Mouse (Mus musculus) cortical plate, adult 2 months (tissue): Measurements from ENCODE around the gene Samd4b. TPM values are rescaled to one million over a fixed set of nuclear protein-coding genes. Genes with fewer than 3 reads are reported as not detected.

Source experiments
- H3K27ac ChIP-seq: fragments of 200-500 bp; 2 replicates; pipeline ENCODE4 v1.5.1; 2012; ENCODE audit warnings: low read length, control low read depth, inconsistent platforms; ENCODE audit not compliant: insufficient read depth
- H3K4me1 ChIP-seq: fragments of 200-500 bp; 2 replicates; pipeline ENCODE4 v1.6.1; 2011; ENCODE audit warnings: low read length; ENCODE audit not compliant: control insufficient read depth, insufficient read depth
- H3K4me3 ChIP-seq: fragments of 200-500 bp; 2 replicates; pipeline ENCODE4 v1.5.1; 2011; ENCODE audit warnings: mild to moderate bottlenecking, low read length, control low read depth; ENCODE audit not compliant: insufficient read depth
- CTCF ChIP-seq: fragments of 200-500 bp; IDR thresholded peaks from 2 replicates; pipeline ENCODE4 v1.5.1; 2011; ENCODE audit warnings: mild to moderate bottlenecking, control low read depth, low read length; ENCODE audit not compliant: insufficient read depth; ENCODE audit errors: extremely low read depth
- POLR2A ChIP-seq: fragments of 200-500 bp; IDR thresholded peaks from 2 replicates; pipeline ENCODE4 v1.6.1; 2011; ENCODE audit warnings: mild to moderate bottlenecking, low read length, control low read depth; ENCODE audit not compliant: insufficient read depth; ENCODE audit errors: extremely low read depth
- polyA plus RNA-seq: library from polyadenylated mRNA; depleted of rRNA; stranded (reverse); fragments of >200 nt; gene quantifications from 2 replicates; pipeline ENCODE4 v1.2.3, GENCODE M21; 2012

Gene Samd4b
- polyA plus RNA-seq, 1 experiment: 63.8 TPM

GRCm38 (mm10) chr7:28581721-28582120, 16.2 kb downstream of the Samd4b start:
- H3K27ac ChIP-seq: no peak overlapping the region
- H3K4me3 ChIP-seq: no peak overlapping the region
- H3K4me1 ChIP-seq: 0 out of 2 replicates have a peak, but pooled peaks cover 1% of the 10 kb centered on the region
- TF ChIP-seq POLR2A (no peak), CTCF (no peak)

- no peak overlapping the region for H3K27ac ChIP-seq
- TF ChIP-seq POLR2A: no peak
- no peak for TF ChIP-seq CTCF
- H3K4me3 ChIP-seq: no peak overlapping the region
- peaks cover 3% of the 10 kb centered on the region; the same call in 1 of the 2 replicates for H3K4me1 ChIP-seq
These were observed 18.1 kb downstream of the Samd4b start for GRCm38 (mm10) chr7:28579826-28580225.

GRCm38 (mm10) chr7:28578543-28579053, 19.3 kb downstream of the Samd4b start:
- Histone ChIP-seq H3K4me1 (peaks cover 3% of the 10 kb centered on the region; the same call in 1 of the 2 replicates), H3K27ac (no peak overlapping the region), H3K4me3 (no peak overlapping the region)
- TF ChIP-seq POLR2A (no peak), CTCF (no peak)

GRCm38 (mm10) chr7:28577826-28578542, 20.0 kb downstream of the Samd4b start:
- no peak for TF ChIP-seq CTCF
- TF ChIP-seq POLR2A: no peak
- no peak overlapping the region for H3K27ac ChIP-seq
- H3K4me1 ChIP-seq: peaks cover 3% of the 10 kb centered on the region; the same call in 1 of the 2 replicates
- H3K4me3 ChIP-seq: no peak overlapping the region

- TF ChIP-seq CTCF: no peak
- Histone ChIP-seq H3K4me1 (peaks cover 3% of the 10 kb centered on the region; the same call in 1 of the 2 replicates), H3K4me3 (no peak overlapping the region), H3K27ac (no peak overlapping the region)
These were observed 21.6 kb downstream of the Samd4b start for GRCm38 (mm10) chr7:28576271-28576914.

GRCm38 (mm10) chr7:28575597-28575996, 22.3 kb downstream of the Samd4b start:
- TF ChIP-seq POLR2A (no peak), CTCF (no peak)
- Histone ChIP-seq H3K27ac (no peak overlapping the region), H3K4me3 (no peak overlapping the region), H3K4me1 (peaks cover 5% of the 10 kb centered on the region; the same call in 1 of the 2 replicates)

GRCm38 (mm10) chr7:28573236-28573635, 24.7 kb downstream of the Samd4b start:
- H3K4me3 ChIP-seq: no peak overlapping the region
- peaks cover 5% of the 10 kb centered on the region; the same call in 1 of the 2 replicates for H3K4me1 ChIP-seq
- TF ChIP-seq POLR2A: no peak
- H3K27ac ChIP-seq: no peak overlapping the region

- TF ChIP-seq CTCF: no peak
- TF ChIP-seq POLR2A: no peak
- Histone ChIP-seq H3K4me1 (peaks cover 5% of the 10 kb centered on the region; the same call in 1 of the 2 replicates), H3K4me3 (no peak overlapping the region), H3K27ac (no peak overlapping the region)
These were observed 25.3 kb downstream of the Samd4b start for GRCm38 (mm10) chr7:28572689-28573088.

GRCm38 (mm10) chr7:28570982-28571682, 26.8 kb downstream of the Samd4b start:
- H3K27ac ChIP-seq: no peak overlapping the region
- peaks cover 2% of the 10 kb centered on the region; the same call in 1 of the 2 replicates for H3K4me1 ChIP-seq
- H3K4me3 ChIP-seq: no peak overlapping the region
- no peak for TF ChIP-seq POLR2A
- TF ChIP-seq CTCF: no peak
